Mouse (Mus musculus): Measurements from ENCODE around the gene Zcchc4.

DNA sequence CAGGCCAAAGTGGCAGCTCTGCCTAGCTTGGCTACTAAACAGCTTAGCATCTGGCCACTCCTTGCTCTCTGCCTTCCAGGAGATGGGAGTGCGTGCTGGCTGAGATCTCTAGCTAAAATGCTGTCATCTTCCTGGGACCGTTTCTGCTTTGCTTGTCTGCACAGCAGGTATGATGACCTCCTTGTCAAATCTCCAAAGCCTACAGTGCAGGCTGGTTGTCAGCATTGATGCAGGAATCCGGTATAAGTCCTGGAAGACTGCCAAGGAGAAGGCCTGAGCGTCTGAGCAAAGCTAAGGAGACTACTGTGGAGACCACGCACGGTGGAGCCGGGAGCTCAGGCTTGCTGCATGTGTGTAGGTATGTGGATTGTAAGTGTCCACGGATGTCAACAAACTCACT, at the start of gene Zcchc4:
- TF ChIP-seq CTCF (IDR thresholded peaks at IDR 0.05): no peak
- no peak for TF ChIP-seq EP300 (IDR thresholded peaks at IDR 0.05; ENCODE audit: insufficient read depth, low read depth, low read length)
